Mouse (Mus musculus): Measurements from ENCODE around the gene Ubtd2. TPM values are rescaled to one million over a fixed set of nuclear protein-coding genes. Genes with fewer than 3 reads are reported as not detected.
A peak's percentile ranks its signal among the peaks of the same experiment; 100 is the strongest.

Gene Ubtd2
- polyA plus RNA-seq, 1 experiment, result 1.6 TPM

DNA sequence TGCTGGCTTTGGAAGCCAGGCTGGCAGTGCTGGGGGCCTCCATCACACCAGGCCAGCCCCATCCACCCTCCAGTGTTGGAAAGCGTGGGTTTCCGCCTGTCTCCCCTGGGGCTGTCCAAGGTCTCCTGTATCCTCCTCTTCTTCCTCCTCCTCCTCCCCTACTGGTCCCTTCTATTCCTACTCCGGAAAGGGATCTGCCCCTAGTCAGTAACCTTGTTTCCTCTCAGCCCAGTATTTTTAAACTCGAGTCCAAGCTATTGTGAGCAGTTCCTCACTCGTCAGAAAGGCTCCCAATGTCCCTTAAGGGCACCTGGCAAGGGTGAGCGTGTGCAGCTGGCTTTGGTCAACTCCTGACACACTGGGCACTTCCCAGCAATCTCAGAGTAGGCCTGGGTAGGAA lies 83.3 kb downstream of the Ubtd2 start:
- WGBS, result 79% methylated on average over 6 of the region's 6 CpGs
- no peaks in the 10 kb centered on the region for H3K36me3 ChIP-seq (ENCODE audit: control insufficient read depth, insufficient read depth, low read length)
- TF ChIP-seq POLR2A (IDR thresholded peaks at IDR 0.05; ENCODE audit: low read depth, low read length) (no peak), CTCF (IDR thresholded peaks at IDR 0.05; ENCODE audit: extremely low read depth, insufficient read length, insufficient replicate concordance, low read depth, low read length) (no peak)
- H3K4me1 ChIP-seq (ENCODE audit: control insufficient read depth, insufficient read depth, insufficient read length, low read length), result peaks cover 27% of the 10 kb centered on the region; the same call in 1 of the 2 replicates
- H3K4me3 ChIP-seq (ENCODE audit: low read depth, low read length), result no peak overlapping the region
- no peaks in the 10 kb centered on the region for H3K27me3 ChIP-seq (ENCODE audit: control insufficient read depth, insufficient read depth, low read length)
- 0 out of 2 replicates have a peak overlapping the region, but pooled peaks have one; percentile 12 for H3K27ac ChIP-seq (ENCODE audit: insufficient read depth, low read depth, low read length)

DNA sequence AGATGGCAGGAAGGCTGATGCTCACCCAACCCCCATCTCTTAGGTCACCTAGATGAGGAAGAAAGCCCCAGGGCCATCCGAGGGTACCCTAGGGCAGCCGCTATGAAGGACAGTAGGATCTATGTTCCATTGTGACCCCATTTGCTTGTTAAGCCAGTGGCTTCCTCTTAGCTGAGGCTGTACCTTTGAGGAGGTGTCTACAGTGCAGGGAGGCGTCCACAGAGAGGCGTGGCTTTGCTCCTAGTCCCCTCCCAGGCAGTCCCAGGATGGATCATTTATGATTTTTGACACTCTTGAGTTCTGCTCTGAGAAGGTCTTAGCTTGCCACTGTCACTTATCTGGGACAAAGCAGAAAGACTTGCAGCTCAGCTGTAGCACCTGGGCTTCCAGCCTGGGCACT lies 83.7 kb downstream of the Ubtd2 start:
- WGBS, result 64% methylated on average over 4 of the region's 4 CpGs
- no peaks in the 10 kb centered on the region for H3K27me3 ChIP-seq (ENCODE audit: control insufficient read depth, insufficient read depth, low read length)
- TF ChIP-seq POLR2A (IDR thresholded peaks at IDR 0.05; ENCODE audit: low read depth, low read length), result no peak
- TF ChIP-seq CTCF (IDR thresholded peaks at IDR 0.05; ENCODE audit: extremely low read depth, insufficient read length, insufficient replicate concordance, low read depth, low read length), result no peak
- H3K27ac ChIP-seq (ENCODE audit: insufficient read depth, low read depth, low read length), result 0 out of 2 replicates have a peak overlapping the region, but pooled peaks have one; percentile 12
- H3K4me1 ChIP-seq (ENCODE audit: control insufficient read depth, insufficient read depth, insufficient read length, low read length), result peaks cover 27% of the 10 kb centered on the region; the same call in 1 of the 2 replicates
- H3K36me3 ChIP-seq (ENCODE audit: control insufficient read depth, insufficient read depth, low read length), result 0 out of 2 replicates have a peak, but pooled peaks cover 1% of the 10 kb centered on the region
- H3K4me3 ChIP-seq (ENCODE audit: low read depth, low read length), result no peak overlapping the region

DNA sequence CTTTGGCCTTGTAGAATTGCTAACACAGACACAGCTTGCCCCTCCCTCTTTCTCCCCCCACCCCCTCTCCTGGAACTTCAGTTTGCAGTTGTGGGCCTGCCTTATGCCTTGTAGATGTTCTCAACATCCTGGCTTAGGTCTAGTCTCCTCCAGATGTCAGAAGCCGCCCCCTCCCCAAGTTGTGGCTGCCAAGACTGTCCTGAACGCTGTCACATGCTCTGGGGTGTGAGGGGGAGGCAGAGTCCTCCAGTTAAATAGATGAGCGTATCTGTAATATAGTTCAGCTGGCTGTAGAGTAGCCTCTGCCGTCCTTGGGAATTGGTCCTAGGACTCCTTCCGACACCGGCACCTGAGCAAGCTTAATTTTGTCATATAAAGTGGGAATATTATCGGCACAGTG lies 84.5 kb downstream of the Ubtd2 start:
- whole genome bisulfite sequencing, result 84% methylated on average over 7 of the region's 7 CpGs
- no peak overlapping the region for H3K4me3 ChIP-seq (ENCODE audit: low read depth, low read length)
- TF ChIP-seq POLR2A (IDR thresholded peaks at IDR 0.05; ENCODE audit: low read depth, low read length), result no peak
- peaks cover 26% of the 10 kb centered on the region; the same call in 1 of the 2 replicates for H3K4me1 ChIP-seq (ENCODE audit: control insufficient read depth, insufficient read depth, insufficient read length, low read length)
- H3K27me3 ChIP-seq (ENCODE audit: control insufficient read depth, insufficient read depth, low read length), result no peaks in the 10 kb centered on the region
- no peak overlapping the region for H3K27ac ChIP-seq (ENCODE audit: insufficient read depth, low read depth, low read length)
- 0 out of 2 replicates have a peak, but pooled peaks cover 1% of the 10 kb centered on the region for H3K36me3 ChIP-seq (ENCODE audit: control insufficient read depth, insufficient read depth, low read length)

DNA sequence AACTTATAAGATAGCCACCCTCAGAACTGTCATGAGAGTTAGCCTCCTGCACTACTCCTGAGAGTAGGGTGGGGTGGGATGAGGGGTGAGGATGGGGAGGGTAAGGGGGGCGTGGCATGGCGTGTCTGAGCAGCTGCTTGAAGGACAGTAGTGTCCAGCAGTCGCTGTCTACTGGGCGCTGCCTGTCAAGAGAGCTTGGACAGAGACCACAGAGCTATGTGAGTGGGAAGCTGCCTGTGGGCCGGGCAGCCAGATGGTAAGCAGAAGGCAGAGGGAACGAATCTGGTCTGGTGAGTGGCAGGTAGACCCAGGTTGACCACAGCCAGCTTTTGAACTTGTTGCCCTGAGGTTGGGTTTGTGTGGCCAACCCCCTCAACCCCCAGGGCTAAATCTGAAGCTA lies 85.3 kb downstream of the Ubtd2 start:
- H3K4me3 ChIP-seq (ENCODE audit: low read depth, low read length), result no peak overlapping the region
- 75% methylated on average over 6 of the region's 6 CpGs for WGBS
- H3K4me1 ChIP-seq (ENCODE audit: control insufficient read depth, insufficient read depth, insufficient read length, low read length), result peaks cover 23% of the 10 kb centered on the region; the same call in 1 of the 2 replicates
- no peak for TF ChIP-seq POLR2A (IDR thresholded peaks at IDR 0.05; ENCODE audit: low read depth, low read length)
- TF ChIP-seq CTCF (IDR thresholded peaks at IDR 0.05; ENCODE audit: extremely low read depth, insufficient read length, insufficient replicate concordance, low read depth, low read length), result no peak
- no peaks in the 10 kb centered on the region for H3K27me3 ChIP-seq (ENCODE audit: control insufficient read depth, insufficient read depth, low read length)
- H3K27ac ChIP-seq (ENCODE audit: insufficient read depth, low read depth, low read length), result no peak overlapping the region
- 0 out of 2 replicates have a peak, but pooled peaks cover 1% of the 10 kb centered on the region for H3K36me3 ChIP-seq (ENCODE audit: control insufficient read depth, insufficient read depth, low read length)

DNA sequence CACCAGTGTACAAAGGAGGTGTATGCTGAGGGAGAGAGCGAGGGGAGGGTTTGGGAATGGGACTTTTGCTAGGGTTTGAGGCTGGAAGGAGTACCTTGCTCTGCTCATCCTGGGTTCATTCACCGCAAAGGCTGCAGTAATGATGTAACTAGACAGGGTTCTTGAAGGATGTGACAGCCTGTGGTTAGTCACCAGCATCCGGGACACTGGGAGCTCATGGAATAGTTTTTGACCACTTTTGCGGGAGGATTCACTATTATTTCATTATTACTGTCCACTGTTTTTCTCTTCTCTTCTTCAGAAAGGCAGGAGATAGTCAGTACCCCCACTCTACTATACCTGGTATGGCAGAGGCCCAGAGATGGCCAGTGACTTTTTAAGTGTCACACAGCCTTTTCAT lies 87.0 kb downstream of the Ubtd2 start:
- TF ChIP-seq CTCF (IDR thresholded peaks at IDR 0.05; ENCODE audit: extremely low read depth, insufficient read length, insufficient replicate concordance, low read depth, low read length), result no peak
- TF ChIP-seq POLR2A (IDR thresholded peaks at IDR 0.05; ENCODE audit: low read depth, low read length), result no peak
- no peak overlapping the region for H3K4me3 ChIP-seq (ENCODE audit: low read depth, low read length)
- 82% methylated on average over 4 of the region's 4 CpGs for WGBS
- peaks cover 26% of the 10 kb centered on the region; the same call in 1 of the 2 replicates for H3K4me1 ChIP-seq (ENCODE audit: control insufficient read depth, insufficient read depth, insufficient read length, low read length)
- H3K36me3 ChIP-seq (ENCODE audit: control insufficient read depth, insufficient read depth, low read length), result 0 out of 2 replicates have a peak, but pooled peaks cover 1% of the 10 kb centered on the region
- H3K27me3 ChIP-seq (ENCODE audit: control insufficient read depth, insufficient read depth, low read length), result no peaks in the 10 kb centered on the region
- H3K27ac ChIP-seq (ENCODE audit: insufficient read depth, low read depth, low read length), result peak overlapping the region; percentile 55

DNA sequence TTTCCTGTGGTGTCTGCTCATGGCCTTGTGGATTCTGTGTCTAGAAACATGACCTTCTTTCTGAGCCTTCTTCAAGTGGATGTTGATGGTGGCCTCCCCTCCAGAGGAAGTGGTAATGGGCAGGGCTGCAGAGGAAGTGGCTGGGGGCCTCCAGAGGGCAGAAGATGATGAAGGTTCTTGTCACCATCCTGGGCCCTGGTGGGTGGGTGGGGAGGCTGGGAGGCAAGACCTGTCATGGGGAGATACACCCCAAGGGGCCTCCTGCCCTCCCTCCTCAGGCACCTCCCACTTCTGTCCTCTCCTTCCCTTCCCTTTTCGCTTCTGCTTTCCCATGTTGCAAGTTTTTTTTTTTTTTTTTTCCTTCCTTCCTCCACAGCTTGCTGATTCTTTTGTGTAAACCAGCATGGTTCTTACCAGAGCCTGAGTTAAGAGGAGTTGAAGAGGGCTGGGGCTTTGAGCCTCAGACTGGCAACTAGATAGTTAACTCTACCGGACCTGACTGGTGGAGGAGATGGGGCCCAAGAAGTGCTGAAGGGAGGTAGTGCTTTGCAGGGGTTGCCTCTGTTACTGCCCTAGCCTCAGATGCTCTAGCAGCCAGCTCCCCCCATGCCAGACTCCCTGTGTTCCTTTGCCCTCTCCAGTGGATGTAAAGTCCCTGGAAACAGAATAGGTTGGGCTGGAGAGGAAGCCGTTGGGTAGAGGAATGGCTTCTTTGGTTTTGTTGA lies 87.7 kb downstream of the Ubtd2 start:
- Histone ChIP-seq H3K4me1 (ENCODE audit: control insufficient read depth, insufficient read depth, insufficient read length, low read length) (peaks cover 26% of the 10 kb centered on the region; the same call in 1 of the 2 replicates), H3K36me3 (ENCODE audit: control insufficient read depth, insufficient read depth, low read length) (0 out of 2 replicates have a peak, but pooled peaks cover 1% of the 10 kb centered on the region), H3K27me3 (ENCODE audit: control insufficient read depth, insufficient read depth, low read length) (no peaks in the 10 kb centered on the region), H3K27ac (ENCODE audit: insufficient read depth, low read depth, low read length) (peak overlapping the region; percentile 57), H3K4me3 (ENCODE audit: low read depth, low read length) (no peak overlapping the region)
- WGBS, result 45% methylated on average over 3 of the region's 3 CpGs
- TF ChIP-seq CTCF (IDR thresholded peaks at IDR 0.05; ENCODE audit: extremely low read depth, insufficient read length, insufficient replicate concordance, low read depth, low read length) (no peak), POLR2A (IDR thresholded peaks at IDR 0.05; ENCODE audit: low read depth, low read length) (no peak)

DNA sequence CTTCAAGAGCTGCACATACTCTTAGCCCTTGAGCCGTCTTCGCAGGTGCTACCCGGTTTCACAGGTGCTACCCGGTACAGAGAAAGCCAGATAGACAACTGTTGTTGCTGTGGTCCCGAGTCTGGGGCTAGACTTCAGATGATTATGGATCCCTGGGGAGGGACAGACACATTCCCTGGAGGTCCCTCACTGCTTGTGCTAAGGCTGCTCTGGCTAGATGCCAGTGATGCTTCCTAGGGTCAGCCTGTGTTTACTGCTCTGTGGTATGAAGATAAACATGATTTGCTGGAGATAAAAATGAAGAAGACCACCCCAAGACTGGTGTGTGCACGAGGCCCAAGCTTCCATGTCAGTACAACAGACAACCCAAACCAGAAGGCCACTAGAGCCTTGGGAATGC lies 88.9 kb downstream of the Ubtd2 start:
- H3K4me1 ChIP-seq (ENCODE audit: control insufficient read depth, insufficient read depth, insufficient read length, low read length), result peaks cover 15% of the 10 kb centered on the region; the same call in 1 of the 2 replicates
- no peak overlapping the region for H3K27ac ChIP-seq (ENCODE audit: insufficient read depth, low read depth, low read length)
- H3K27me3 ChIP-seq (ENCODE audit: control insufficient read depth, insufficient read depth, low read length), result no peaks in the 10 kb centered on the region
- TF ChIP-seq CTCF (IDR thresholded peaks at IDR 0.05; ENCODE audit: extremely low read depth, insufficient read length, insufficient replicate concordance, low read depth, low read length) (no peak), POLR2A (IDR thresholded peaks at IDR 0.05; ENCODE audit: low read depth, low read length) (no peak)
- 78% methylated on average over 6 of the region's 6 CpGs for WGBS
- no peak overlapping the region for H3K4me3 ChIP-seq (ENCODE audit: low read depth, low read length)
- H3K36me3 ChIP-seq (ENCODE audit: control insufficient read depth, insufficient read depth, low read length), result 0 out of 2 replicates have a peak, but pooled peaks cover 3% of the 10 kb centered on the region

Measured in small intestine, adult 2 months (tissue).